Mouse (Mus musculus) intestine, postnatal 0 days (tissue): ENCODE data around the gene Kctd5. TPM values are rescaled to one million over a fixed set of nuclear protein-coding genes. Genes with fewer than 3 reads are reported as not detected.

Source experiments
- ATAC-seq: fragments of 200-750 bp; cut with Nextera tagmentation; 2 replicates; pipeline ENCODE4 v1.8.0; 2017; ENCODE audit warnings: mild to moderate bottlenecking, moderate TSS enrichment, moderate library complexity
- H3K27ac ChIP-seq: fragments of 300-500 bp; sonication (generic); 2 replicates; pipeline ENCODE4 v1.5.1; 2014; ENCODE audit warnings: mild to moderate bottlenecking, low read depth, low read length, moderate library complexity
- H3K27me3 ChIP-seq: fragments of 300-500 bp; sonication (generic); replicated peaks from 2 replicates; pipeline ENCODE4 v1.6.1; 2014; ENCODE audit warnings: low read length, mixed read lengths; ENCODE audit not compliant: control insufficient read depth, insufficient read depth
- H3K36me3 ChIP-seq: fragments of 300-500 bp; sonication (generic); 2 replicates; pipeline ENCODE4 v1.6.1; 2014; ENCODE audit warnings: mild to moderate bottlenecking, moderate library complexity; ENCODE audit not compliant: control insufficient read depth, insufficient read depth
- H3K4me1 ChIP-seq: fragments of 300-500 bp; sonication (generic); replicated peaks from 2 replicates; pipeline ENCODE4 v1.6.1; 2014; ENCODE audit warnings: antibody characterized with exemption, low read length, mixed read lengths; ENCODE audit not compliant: control insufficient read depth, insufficient read depth
- H3K4me2 ChIP-seq: fragments of 300-500 bp; sonication (generic); replicated peaks from 2 replicates; pipeline ENCODE4 v1.6.1; 2014; ENCODE audit warnings: low read depth, mild to moderate bottlenecking, moderate library complexity
- H3K4me3 ChIP-seq: fragments of 300-500 bp; sonication (generic); 2 replicates; pipeline ENCODE4 v1.5.1; 2014; ENCODE audit warnings: low read depth, low read length
- H3K9ac ChIP-seq: fragments of 300-500 bp; sonication (generic); 2 replicates; pipeline ENCODE4 v1.6.1; 2014; ENCODE audit warnings: mild to moderate bottlenecking, low read depth, low read length
- H3K9me3 ChIP-seq: fragments of 300-500 bp; sonication (generic); 2 replicates; pipeline ENCODE4 v1.6.1; 2016; ENCODE audit warnings: mixed run types; ENCODE audit not compliant: control insufficient read depth
- CTCF ChIP-seq: sonication (generic); IDR thresholded peaks from 2 replicates; pipeline ENCODE4 v1.5.1; 2016; ENCODE audit warnings: low read depth, mild to moderate bottlenecking, control low read depth, antibody characterized with exemption, moderate library complexity
- WGBS: fragments of 180-500 bp; shearing (Covaris S2); extraction: QIAGEN DNeasy Blood & Tissue Kit; methylation state at CpG from one replicate; pipeline ENCODE4 v1.1.7; 2014; 5-methylcytosine and 5-hydroxymethylcytosine counted together
- polyA plus RNA-seq: library from polyadenylated mRNA; unstranded; fragments of >200 nt; fragmentation: Nextera tagmentation; extraction: Ambion mirVana; gene quantifications from 2 replicates; pipeline ENCODE4 v1.2.1, GENCODE M21; 2015

Gene Kctd5
- polyA plus RNA-seq, 1 experiment from 2014 or later, result 58.5 TPM

DNA sequence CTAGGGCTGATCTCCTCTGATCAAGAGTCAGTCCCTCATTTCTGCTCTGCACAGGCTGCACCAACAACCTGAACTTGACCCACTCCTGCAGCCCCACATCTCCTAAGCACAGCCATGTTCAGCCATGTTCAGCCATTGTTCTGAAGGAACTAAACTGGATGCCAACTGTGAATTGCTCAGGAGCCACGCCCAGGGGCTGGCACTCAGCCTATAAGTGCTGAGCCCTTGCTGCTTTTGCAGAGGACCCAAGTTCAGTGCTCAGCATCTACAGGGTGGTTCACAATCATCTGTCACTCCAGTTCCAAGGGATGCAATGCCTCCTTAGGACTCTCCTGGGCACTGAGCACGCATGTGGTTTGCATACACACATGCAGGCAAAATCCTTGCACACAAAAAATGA, 60.4 kb downstream of the Kctd5 start:
- no peaks in the 10 kb centered on the region for H3K27me3 ChIP-seq
- no peaks in the 10 kb centered on the region for H3K36me3 ChIP-seq
- H3K27ac ChIP-seq, result no peak overlapping the region
- H3K4me1 ChIP-seq, result peaks cover 5% of the 10 kb centered on the region
- H3K9ac ChIP-seq, result no peak overlapping the region
- no peak for TF ChIP-seq CTCF
- no peak overlapping the region for H3K4me3 ChIP-seq
- no peak for ATAC-seq
- 67% methylated on average over 2 of the region's 2 CpGs for WGBS
- H3K4me2 ChIP-seq, result no peak overlapping the region
- H3K9me3 ChIP-seq, result no peaks in the 10 kb centered on the region

- no peaks in the 10 kb centered on the region for H3K9me3 ChIP-seq
- no peak overlapping the region for H3K9ac ChIP-seq
- no peaks in the 10 kb centered on the region for H3K27me3 ChIP-seq
- no peaks in the 10 kb centered on the region for H3K36me3 ChIP-seq
- H3K27ac ChIP-seq, result no peak overlapping the region
- no peak overlapping the region for H3K4me3 ChIP-seq
- no peak overlapping the region for H3K4me2 ChIP-seq
- no peak for ATAC-seq
- 62% methylated on average over 5 of the region's 5 CpGs for WGBS
- TF ChIP-seq CTCF, result peak; percentile 70
- peaks cover 12% of the 10 kb centered on the region for H3K4me1 ChIP-seq
Measured at GRCm38 (mm10) chr17:24009617-24010016, 63.7 kb downstream of the Kctd5 start.

DNA sequence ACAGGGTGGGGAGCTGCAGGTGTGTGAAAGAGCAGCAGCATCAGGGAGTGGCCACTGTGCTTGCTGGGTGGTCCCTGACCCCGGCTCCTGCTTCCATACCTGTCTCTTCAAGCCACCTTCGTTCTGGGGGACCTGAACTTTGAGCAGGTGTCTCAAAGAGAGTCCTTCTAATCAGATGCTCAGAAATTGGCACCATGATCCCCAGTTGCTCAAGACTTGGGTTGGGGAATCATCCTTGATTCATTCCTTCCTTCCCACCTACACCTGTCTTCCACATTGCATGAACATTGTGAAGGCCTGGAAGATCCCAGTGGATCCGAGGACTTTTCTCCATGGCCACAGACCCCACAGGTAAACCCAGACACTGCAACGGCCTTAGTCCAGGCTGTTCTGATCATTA, 65.2 kb downstream of the Kctd5 start:
- H3K36me3 ChIP-seq, result no peaks in the 10 kb centered on the region
- no peak overlapping the region for H3K4me3 ChIP-seq
- no peak overlapping the region for H3K9ac ChIP-seq
- no peaks in the 10 kb centered on the region for H3K27me3 ChIP-seq
- 52% methylated on average over 4 of the region's 4 CpGs for WGBS
- H3K4me2 ChIP-seq, result no peak overlapping the region
- H3K9me3 ChIP-seq, result no peaks in the 10 kb centered on the region
- peaks cover 12% of the 10 kb centered on the region for H3K4me1 ChIP-seq
- TF ChIP-seq CTCF, result no peak
- peak overlapping the region; percentile 64; the same call in 1 of the 2 replicates for H3K27ac ChIP-seq
- ATAC-seq, result no peak

- no peaks in the 10 kb centered on the region for H3K9me3 ChIP-seq
- TF ChIP-seq CTCF, result peak; percentile 44
- H3K4me1 ChIP-seq, result peaks cover 8% of the 10 kb centered on the region; the same call in 1 of the 2 replicates
- H3K27ac ChIP-seq, result peak overlapping the region; percentile 64
- no peaks in the 10 kb centered on the region for H3K36me3 ChIP-seq
- no peak overlapping the region for H3K4me3 ChIP-seq
- no peak overlapping the region for H3K4me2 ChIP-seq
- H3K9ac ChIP-seq, result no peak overlapping the region
- ATAC-seq, result peak; percentile 91
- WGBS, result 35% methylated on average over 1 of the region's 1 CpGs
- H3K27me3 ChIP-seq, result no peaks in the 10 kb centered on the region
Measured at GRCm38 (mm10) chr17:24007391-24007790, 65.9 kb downstream of the Kctd5 start.

- no peak overlapping the region for H3K9ac ChIP-seq
- TF ChIP-seq CTCF, result no peak
- peaks cover 12% of the 10 kb centered on the region; the same call in 1 of the 2 replicates for H3K4me1 ChIP-seq
- H3K4me2 ChIP-seq, result no peak overlapping the region
- ATAC-seq, result no peak
- no peak overlapping the region; the same call in 1 of the 2 replicates for H3K27ac ChIP-seq
- no peak overlapping the region for H3K4me3 ChIP-seq
- H3K9me3 ChIP-seq, result no peaks in the 10 kb centered on the region
- no peaks in the 10 kb centered on the region for H3K27me3 ChIP-seq
- H3K36me3 ChIP-seq, result no peaks in the 10 kb centered on the region
- WGBS, result 54% methylated on average over 2 of the region's 2 CpGs
Measured at GRCm38 (mm10) chr17:24006930-24007329, 66.4 kb downstream of the Kctd5 start.

GRCm38 (mm10) chr17:24005049-24005448, 68.2 kb downstream of the Kctd5 start:
- 99% methylated on average over 3 of the region's 3 CpGs for WGBS
- no peak for ATAC-seq

More at GRCm38 (mm10) chr17:24005049-24005448, 68.2 kb downstream of the Kctd5 start:
- H3K27me3 ChIP-seq, result no peaks in the 10 kb centered on the region
- H3K4me1 ChIP-seq, result peaks cover 12% of the 10 kb centered on the region; the same call in 1 of the 2 replicates
- no peak overlapping the region for H3K27ac ChIP-seq
- H3K4me2 ChIP-seq, result no peak overlapping the region
- H3K9me3 ChIP-seq, result no peaks in the 10 kb centered on the region
- H3K9ac ChIP-seq, result no peak overlapping the region
- no peak overlapping the region for H3K4me3 ChIP-seq
- H3K36me3 ChIP-seq, result no peaks in the 10 kb centered on the region
- TF ChIP-seq CTCF, result no peak
